8 mouse cellular contexts compared by ENCODE assay signal in the genomic region with DNA sequence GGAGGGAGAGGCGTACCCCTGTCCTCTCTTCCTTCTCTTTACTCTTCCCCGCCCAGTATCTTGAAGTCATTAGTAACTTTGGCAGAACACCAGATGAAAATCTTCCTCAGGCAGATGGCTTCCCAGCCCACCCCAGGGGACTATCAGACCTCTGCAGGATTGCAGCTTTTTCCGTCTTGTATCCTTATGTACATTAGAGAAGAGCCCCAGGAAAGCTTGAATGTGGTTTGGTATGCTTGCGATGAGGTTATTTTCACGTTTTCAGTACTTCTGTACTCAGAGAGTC. TPM values are rescaled to one million over a fixed set of nuclear protein-coding genes. Genes with fewer than 3 reads are reported as not detected.
DNase-seq lines count a peak whose midpoint lies in the region; ATAC-seq and TF ChIP-seq lines count a peak whose summit lies in the region.

No protein-coding gene starts in this region.

- H3K9ac ChIP-seq in limb, embryonic 14.5 days (ENCODE audit: low read depth, low read length, severe bottlenecking): peak overlapping the region; percentile 79
- H3K9ac ChIP-seq in neural tube, embryonic 11.5 days (ENCODE audit: low read length): peak overlapping the region; percentile 91

- ATAC-seq in limb, embryonic 14.5 days (ENCODE audit: low FRiP score, low read depth): no peak
- ATAC-seq in neural tube, embryonic 11.5 days (ENCODE audit: insufficient read depth, low FRiP score, low TSS enrichment): no peak

- no peak for TF ChIP-seq POLR2A in limb, embryonic 14.5 days (IDR thresholded peaks at IDR 0.05; ENCODE audit: borderline replicate concordance, extremely low read depth, insufficient read depth, insufficient read length)

- peaks cover 18% of the 10 kb centered on the region; the same call in 1 of the 2 replicates for H3K36me3 ChIP-seq in limb, embryonic 14.5 days (ENCODE audit: control insufficient read depth, insufficient read depth, low read length)
- peaks cover 3% of the 10 kb centered on the region; the same call in 1 of the 2 replicates for H3K36me3 ChIP-seq in neural tube, embryonic 11.5 days (ENCODE audit: control insufficient read depth, insufficient read depth, low read length)

- WGBS in limb, embryonic 14.5 days: 16% methylated on average over 5 of the region's 5 CpGs
- WGBS in neural tube, embryonic 11.5 days: 35% methylated on average over 5 of the region's 5 CpGs

- peak overlapping the region; percentile 9; the same call in 1 of the 2 replicates for H3K27ac ChIP-seq in limb, embryonic 14.5 days (replicated peaks; ENCODE audit: low read depth, low read length)
- H3K27ac ChIP-seq in neural tube, embryonic 11.5 days (ENCODE audit: low read depth, low read length): no peak overlapping the region

- H3K4me2 ChIP-seq in limb, embryonic 14.5 days (replicated peaks; ENCODE audit: low read depth, low read length, severe bottlenecking): peak overlapping the region; percentile 89
- peak overlapping the region; percentile 76 for H3K4me2 ChIP-seq in neural tube, embryonic 11.5 days (ENCODE audit: low read depth)

- peak; percentile 9 for DNase-seq in retina, embryonic 14.5 days (ENCODE audit: low spot score)
- DNase-seq in retina, postnatal 1 day: no peak
- peak; percentile 52 for DNase-seq in cerebellum, adult 9-11 months
- peak; percentile 42 to 59 for DNase-seq in heart, adult 9 months (ENCODE audit: low spot score in 2 of 2)
- DNase-seq in limb, embryonic 14.5 days (ENCODE audit: low spot score): peak; percentile 78
- DNase-seq in neural tube, embryonic 11.5 days (ENCODE audit: low spot score): no peak
- no peak for DNase-seq in urinary bladder, postnatal 25 days (ENCODE audit: low spot score)
- no peak for DNase-seq in natural killer cell, adult 2 months (ENCODE audit: low spot score in 2 of 2)

- peak overlapping the region; percentile 57 for H3K4me3 ChIP-seq in limb, embryonic 14.5 days (replicated peaks; ENCODE audit: low read length)
- H3K4me3 ChIP-seq in neural tube, embryonic 11.5 days (ENCODE audit: low read depth, low read length): peak overlapping the region; percentile 81

- H3K9me3 ChIP-seq in limb, embryonic 14.5 days (ENCODE audit: control insufficient read depth, low read length): no peaks in the 10 kb centered on the region
- no peaks in the 10 kb centered on the region for H3K9me3 ChIP-seq in neural tube, embryonic 11.5 days (ENCODE audit: control insufficient read depth, low read length)

- H3K27me3 ChIP-seq in limb, embryonic 14.5 days (ENCODE audit: control insufficient read depth, insufficient read depth, low read length): no peaks in the 10 kb centered on the region
- no peaks in the 10 kb centered on the region for H3K27me3 ChIP-seq in neural tube, embryonic 11.5 days (ENCODE audit: control insufficient read depth, insufficient read depth, low read length)

- peaks cover 28% of the 10 kb centered on the region for H3K4me1 ChIP-seq in limb, embryonic 14.5 days (ENCODE audit: control insufficient read depth, insufficient read depth, low read length)
- peaks cover 13% of the 10 kb centered on the region for H3K4me1 ChIP-seq in neural tube, embryonic 11.5 days (ENCODE audit: control insufficient read depth, insufficient read depth, low read length)

RNA-seq across cellular contexts. Expression of gene Laptm4a, which starts 1.6 kb away (rescaled TPM):
- polyA plus RNA-seq in limb, embryonic 14.5 days (2012; rRNA removed): 619 and 677 TPM in 2 replicates
- 358 and 364 TPM in 2 replicates for polyA plus RNA-seq in limb, embryonic 14.5 days (2014; fragmentation: Nextera tagmentation; extraction: Ambion mirVana)
- polyA plus RNA-seq in neural tube, embryonic 11.5 days (2014; fragmentation: Nextera tagmentation; extraction: Ambion mirVana): 166 and 171 TPM in 2 replicates

RNA-seq across cellular contexts. Expression of gene Matn3, which starts 24.7 kb away (rescaled TPM):
- 75.9 and 93.4 TPM in 2 replicates for polyA plus RNA-seq in limb, embryonic 14.5 days (2012; rRNA removed)
- polyA plus RNA-seq in limb, embryonic 14.5 days (2014; fragmentation: Nextera tagmentation; extraction: Ambion mirVana): 30.3 and 34.3 TPM in 2 replicates
- 1.7 and 2.7 TPM in 2 replicates for polyA plus RNA-seq in neural tube, embryonic 11.5 days (2014; fragmentation: Nextera tagmentation; extraction: Ambion mirVana)

RNA-seq across cellular contexts. Expression of gene Wdr35, which starts 50.6 kb away (rescaled TPM):
- 16.7 and 18.8 TPM in 2 replicates for polyA plus RNA-seq in limb, embryonic 14.5 days (2012; rRNA removed)
- 17.8 and 22.3 TPM in 2 replicates for polyA plus RNA-seq in limb, embryonic 14.5 days (2014; fragmentation: Nextera tagmentation; extraction: Ambion mirVana)
- polyA plus RNA-seq in neural tube, embryonic 11.5 days (2014; fragmentation: Nextera tagmentation; extraction: Ambion mirVana): 21.0 and 21.6 TPM in 2 replicates

Comparison
In these comparisons a context has a peak if more than half of its experiments do, and no peak if none do; other contexts are left out.
1. DNase-seq: peak in retina, embryonic 14.5 days (single experiment), cerebellum, adult 9-11 months (single experiment), heart, adult 9 months (2 of 2) and limb, embryonic 14.5 days (single experiment); none in retina, postnatal 1 day (single experiment), neural tube, embryonic 11.5 days (single experiment), urinary bladder, postnatal 25 days (single experiment) and natural killer cell, adult 2 months (0 of 2).